Mouse (Mus musculus) lung, embryonic 14.5 days (tissue): ENCODE measurements at regions not wholly inside any gene's neighbourhood (a gene's known extent, or its start where the extent isn't known, plus 50 kb on each side); places are given as distances from the start of the nearest gene placed in this dataset.

Source experiments
- ATAC-seq: fragments of 200-750 bp; cut with Nextera tagmentation; 2 replicates; pipeline ENCODE4 v1.8.0; 2017; ENCODE audit warnings: mild to moderate bottlenecking, moderate TSS enrichment, moderate library complexity; ENCODE audit not compliant: insufficient read depth
- DNase-seq: peaks from one replicate; pipeline ENCODE4 v3.0.0-alpha.2; 2015
- H3K27ac ChIP-seq: fragments of 300-500 bp; sonication (generic); 2 replicates; pipeline ENCODE4 v1.5.1; 2014; ENCODE audit warnings: low read depth, mild to moderate bottlenecking, moderate library complexity
- H3K27me3 ChIP-seq: fragments of 300-500 bp; sonication (generic); 2 replicates; pipeline ENCODE4 v1.6.1; 2014; ENCODE audit warnings: low read length, control low read depth; ENCODE audit not compliant: insufficient read depth
- H3K36me3 ChIP-seq: fragments of 300-500 bp; sonication (generic); 2 replicates; pipeline ENCODE4 v1.6.1; 2014; ENCODE audit warnings: control low read depth; ENCODE audit not compliant: insufficient read depth
- H3K4me1 ChIP-seq: fragments of 300-500 bp; sonication (generic); 2 replicates; pipeline ENCODE4 v1.6.1; 2014; ENCODE audit warnings: antibody characterized with exemption, control low read depth; ENCODE audit not compliant: insufficient read depth
- H3K4me2 ChIP-seq: fragments of 300-500 bp; sonication (generic); 2 replicates; pipeline ENCODE4 v1.6.1; 2014; ENCODE audit warnings: mild to moderate bottlenecking
- H3K4me3 ChIP-seq: fragments of 300-500 bp; sonication (generic); 2 replicates; pipeline ENCODE4 v1.5.1; 2014; ENCODE audit warnings: low read depth, low read length
- H3K9ac ChIP-seq: fragments of 300-500 bp; sonication (generic); 2 replicates; pipeline ENCODE4 v1.6.1; 2014
- H3K9me3 ChIP-seq: fragments of 300-500 bp; sonication (generic); 2 replicates; pipeline ENCODE4 v1.6.1; 2016; ENCODE audit warnings: low read depth, low read length, control low read depth
- CTCF ChIP-seq: IDR thresholded peaks from 2 replicates; pipeline ENCODE4 v1.5.1; 2016; ENCODE audit warnings: antibody characterized with exemption, low read depth
- WGBS: fragments of 180-500 bp; shearing (Covaris S2); extraction: QIAGEN DNeasy Blood & Tissue Kit; methylation state at CpG from one replicate; pipeline ENCODE4 v1.1.7; 2014; 5-methylcytosine and 5-hydroxymethylcytosine counted together

GRCm38 (mm10) chr16:95775361-95775760 is 73.5 kb downstream of the Ets2 start:
- H3K27me3 ChIP-seq = no peaks in the 10 kb centered on the region
- peaks cover 11% of the 10 kb centered on the region; the same call in 1 of the 2 replicates for H3K4me1 ChIP-seq
- 62% methylated on average over 5 of the region's 5 CpGs for WGBS
- H3K9me3 ChIP-seq = no peaks in the 10 kb centered on the region
- no peak for TF ChIP-seq CTCF
- ATAC-seq (no peak), DNase-seq (no peak)
- H3K27ac ChIP-seq = no peak overlapping the region
- no peak overlapping the region for H3K4me2 ChIP-seq
- no peak overlapping the region for H3K9ac ChIP-seq
- no peak overlapping the region for H3K4me3 ChIP-seq
- H3K36me3 ChIP-seq = no peaks in the 10 kb centered on the region

- ATAC-seq (no peak), DNase-seq (no peak)
- Histone ChIP-seq H3K9me3 (no peaks in the 10 kb centered on the region), H3K4me2 (no peak overlapping the region), H3K4me3 (no peak overlapping the region), H3K9ac (no peak overlapping the region), H3K27ac (no peak overlapping the region), H3K4me1 (peaks cover 11% of the 10 kb centered on the region; the same call in 1 of the 2 replicates), H3K27me3 (no peaks in the 10 kb centered on the region), H3K36me3 (no peaks in the 10 kb centered on the region)
- TF ChIP-seq CTCF = no peak
- 75% methylated on average over 3 of the region's 3 CpGs for WGBS
These were observed 71.3 kb downstream of the Ets2 start for GRCm38 (mm10) chr16:95773151-95773550.
